Mouse (Mus musculus) spleen, adult 2 months (tissue): ENCODE results near the gene Zhx3. TPM values are rescaled to one million over a fixed set of nuclear protein-coding genes. Genes with fewer than 3 reads are reported as not detected.

Experiments used
- DNase-seq, 2 experiments: peaks; one replicate each; pipeline versions ENCODE4 v3.0.0 to v3.0.0-alpha.2; 2012 to 2021; ENCODE audit warnings: low spot score in 2 of 2, low read depth in 1 of 2
- H3K27ac ChIP-seq: fragments of 200-500 bp; 2 replicates; pipeline ENCODE4 v1.5.1; 2012; ENCODE audit warnings: low read length, inconsistent platforms; ENCODE audit not compliant: insufficient read depth
- H3K27me3 ChIP-seq: fragments of 200-500 bp; 2 replicates; pipeline ENCODE4 v1.6.1; 2012; ENCODE audit warnings: mild to moderate bottlenecking, moderate library complexity, low read length, inconsistent platforms; ENCODE audit not compliant: control insufficient read depth, insufficient read depth
- H3K36me3 ChIP-seq: fragments of 200-500 bp; 2 replicates; pipeline ENCODE4 v1.6.1; 2012; ENCODE audit warnings: mild to moderate bottlenecking, low read length, inconsistent platforms; ENCODE audit not compliant: control insufficient read depth, insufficient read depth
- H3K4me1 ChIP-seq: fragments of 200-500 bp; 2 replicates; pipeline ENCODE4 v1.6.1; 2011; ENCODE audit warnings: inconsistent platforms; ENCODE audit not compliant: control insufficient read depth, insufficient read depth, insufficient read length
- H3K4me3 ChIP-seq: fragments of 200-500 bp; 2 replicates; pipeline ENCODE4 v1.5.1; 2011; ENCODE audit warnings: mild to moderate bottlenecking, inconsistent platforms; ENCODE audit not compliant: insufficient read depth, insufficient read length; ENCODE audit errors: extremely low read depth
- CTCF ChIP-seq: fragments of 200-500 bp; IDR thresholded peaks from 2 replicates; pipeline ENCODE4 v1.5.1; 2011; ENCODE audit warnings: mild to moderate bottlenecking, inconsistent platforms; ENCODE audit not compliant: insufficient read depth, insufficient read length, insufficient replicate concordance; ENCODE audit errors: extremely low read depth
- POLR2A ChIP-seq: fragments of 200-500 bp; IDR thresholded peaks from 2 replicates; pipeline ENCODE4 v1.6.1; 2011; ENCODE audit warnings: low read depth, low read length, inconsistent platforms
- WGBS: fragments of 180-500 bp; shearing (Covaris S2); methylation state at CpG from one replicate; pipeline ENCODE4 v1.1.7; 2018; 5-methylcytosine and 5-hydroxymethylcytosine counted together
- polyA plus RNA-seq: library from polyadenylated mRNA; depleted of rRNA; stranded (reverse); fragments of >200 nt; gene quantifications from 2 replicates; pipeline ENCODE4 v1.2.3, GENCODE M21; 2012

Zhx3 gene
- polyA plus RNA-seq, 1 experiment, result 1.5 TPM

- 63% methylated on average over 5 of the region's 5 CpGs for WGBS
Measured at GRCm38 (mm10) chr2:160874231-160874877, 1.6 kb upstream of the Zhx3 start.

GRCm38 (mm10) chr2:160872395-160872794 is 403 bp downstream of the Zhx3 start:
- TF ChIP-seq CTCF, result no peak
- no peak for TF ChIP-seq POLR2A
- peak overlapping the region; percentile 85 for H3K27ac ChIP-seq
- DNase-seq, result peak in 1 of 2 experiments; percentile 60
- H3K27me3 ChIP-seq, result no peaks in the 10 kb centered on the region
- H3K4me3 ChIP-seq, result peak overlapping the region; percentile 63
- under 1% methylated on average over 41 of the region's 47 CpGs for WGBS
- no peaks in the 10 kb centered on the region for H3K36me3 ChIP-seq
- H3K4me1 ChIP-seq, result peaks cover 3% of the 10 kb centered on the region; the same call in 1 of the 2 replicates

More at GRCm38 (mm10) chr2:160874231-160874877, 1.6 kb upstream of the Zhx3 start:
- TF ChIP-seq CTCF (no peak), POLR2A (no peak)
- Histone ChIP-seq H3K27ac (no peak overlapping the region), H3K36me3 (no peaks in the 10 kb centered on the region), H3K27me3 (no peaks in the 10 kb centered on the region), H3K4me1 (peaks cover 3% of the 10 kb centered on the region; the same call in 1 of the 2 replicates), H3K4me3 (no peak overlapping the region)
- DNase-seq, result no peak

- no peaks in the 10 kb centered on the region for H3K36me3 ChIP-seq
- WGBS, result 91% methylated on average over 3 of the region's 3 CpGs
- DNase-seq, result no peak
- H3K4me1 ChIP-seq, result peaks cover 3% of the 10 kb centered on the region; the same call in 1 of the 2 replicates
- TF ChIP-seq CTCF, result no peak
- no peak for TF ChIP-seq POLR2A
- no peak overlapping the region for H3K27ac ChIP-seq
- H3K27me3 ChIP-seq, result no peaks in the 10 kb centered on the region
- H3K4me3 ChIP-seq, result no peak overlapping the region
Measured at GRCm38 (mm10) chr2:160871310-160871709, 1.5 kb downstream of the Zhx3 start.

- WGBS, result 92% methylated on average over 3 of the region's 3 CpGs
- no peak for DNase-seq
- no peaks in the 10 kb centered on the region for H3K27me3 ChIP-seq
Measured at GRCm38 (mm10) chr2:160869446-160869845, 3.4 kb downstream of the Zhx3 start.

GRCm38 (mm10) chr2:160865266-160865665 is 7.5 kb downstream of the Zhx3 start:
- no peak for TF ChIP-seq POLR2A
- no peak for TF ChIP-seq CTCF
- no peak for DNase-seq
- no peaks in the 10 kb centered on the region for H3K27me3 ChIP-seq
- no peak overlapping the region for H3K4me3 ChIP-seq
- no peak overlapping the region for H3K27ac ChIP-seq
- WGBS, result 88% methylated on average over 2 of the region's 2 CpGs
- 0 out of 2 replicates have a peak, but pooled peaks cover 2% of the 10 kb centered on the region for H3K4me1 ChIP-seq
- H3K36me3 ChIP-seq, result no peaks in the 10 kb centered on the region

More at GRCm38 (mm10) chr2:160869446-160869845, 3.4 kb downstream of the Zhx3 start:
- TF ChIP-seq POLR2A (no peak), CTCF (no peak)
- Histone ChIP-seq H3K4me3 (no peak overlapping the region), H3K4me1 (peaks cover 3% of the 10 kb centered on the region; the same call in 1 of the 2 replicates), H3K36me3 (no peaks in the 10 kb centered on the region), H3K27ac (no peak overlapping the region)

DNA sequence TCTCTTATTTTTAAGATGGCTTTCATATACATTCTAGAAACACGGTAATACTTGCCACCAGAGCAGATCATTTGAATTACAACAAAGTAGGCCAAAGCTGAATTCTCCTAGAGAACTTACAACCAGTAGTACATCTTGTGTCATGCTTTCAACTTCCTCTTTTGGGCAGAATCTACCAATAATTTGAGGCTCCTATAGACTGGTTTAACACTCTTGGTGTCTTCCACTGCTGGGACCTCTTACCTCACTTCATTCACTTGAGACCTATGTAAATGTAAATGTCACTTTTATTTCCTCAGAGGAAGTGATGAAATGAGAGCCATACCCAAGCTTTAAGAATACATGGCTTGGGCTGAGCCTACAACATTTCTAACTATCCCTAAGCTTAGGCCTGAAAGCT is 8.7 kb downstream of the Zhx3 start:
- Histone ChIP-seq H3K4me1 (0 out of 2 replicates have a peak, but pooled peaks cover 2% of the 10 kb centered on the region), H3K27me3 (no peaks in the 10 kb centered on the region), H3K36me3 (no peaks in the 10 kb centered on the region), H3K4me3 (no peak overlapping the region), H3K27ac (no peak overlapping the region)
- DNase-seq, result no peak
- TF ChIP-seq POLR2A, result no peak
- TF ChIP-seq CTCF, result no peak
- WGBS, result 85% methylated on average over 1 of the region's 1 CpGs

DNA sequence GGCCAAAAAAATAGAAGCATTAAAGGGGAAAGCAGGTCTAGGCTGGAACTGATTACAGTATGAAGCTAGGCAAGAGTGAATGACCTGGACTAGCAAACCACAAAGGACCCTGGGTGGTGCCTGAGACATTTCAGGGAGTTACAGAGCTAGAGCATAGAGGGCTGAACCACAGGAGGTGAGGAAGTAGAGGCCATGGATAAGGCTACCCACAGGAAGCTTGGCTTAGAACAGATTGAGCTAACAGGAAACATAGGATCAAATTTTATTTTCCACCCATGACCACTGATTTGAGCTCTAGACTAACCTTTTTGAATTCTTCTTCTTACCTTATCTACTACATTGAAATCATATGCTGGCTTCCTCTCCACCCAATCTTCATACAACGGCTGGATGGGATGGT is 12.4 kb downstream of the Zhx3 start:
- WGBS, result 15% methylated on average over 1 of the region's 1 CpGs
- H3K27me3 ChIP-seq, result no peaks in the 10 kb centered on the region
- TF ChIP-seq POLR2A (no peak), CTCF (no peak)
- no peak for DNase-seq
- H3K36me3 ChIP-seq, result no peaks in the 10 kb centered on the region
- no peak overlapping the region for H3K27ac ChIP-seq
- 0 out of 2 replicates have a peak, but pooled peaks cover 2% of the 10 kb centered on the region for H3K4me1 ChIP-seq
- no peak overlapping the region for H3K4me3 ChIP-seq
